Mouse (Mus musculus): ENCODE measurements around the gene Tnrc6c.

- TF ChIP-seq GATA1 (IDR thresholded peaks at IDR 0.05; ENCODE audit: borderline replicate concordance, low read length) (no peak), FLI1 (IDR thresholded peaks at IDR 0.05; ENCODE audit: low read length) (no peak)
Measured at GRCm38 (mm10) chr11:117610589-117610988, 43.5 kb upstream of the Tnrc6c start.
